Mouse (Mus musculus) limb, embryonic 12.5 days (tissue): Measurements from ENCODE around the gene Csdc2. TPM values are rescaled to one million over a fixed set of nuclear protein-coding genes. Genes with fewer than 3 reads are reported as not detected.

ENCODE experiments used
- polyA plus RNA-seq: library from polyadenylated mRNA; unstranded; fragments of >200 nt; fragmentation: Nextera tagmentation; extraction: Ambion mirVana; gene quantifications from 2 replicates; pipeline ENCODE4 v1.2.1, GENCODE M21; 2016

The Csdc2 gene
- polyA plus RNA-seq, 1 experiment from 2014 or later, result 7.9 TPM

Other genes with a start within 250 kb of the Csdc2 start
- gene Chadl, start 239.5 kb upstream of the Csdc2 start, polyA plus RNA-seq, result 10.4 and 11.1 TPM in 2 replicates
- 42.0 and 46.4 TPM in 2 replicates for gene Zc3h7b, start 191.7 kb upstream of the Csdc2 start, polyA plus RNA-seq
- 121 and 125 TPM in 2 replicates for gene Rangap1, start 191.2 kb upstream of the Csdc2 start, polyA plus RNA-seq
- 26.1 and 27.2 TPM in 2 replicates for gene Tef, start 134.3 kb upstream of the Csdc2 start, polyA plus RNA-seq
- 22.6 and 25.0 TPM in 2 replicates for gene Tob2, start 78.0 kb upstream of the Csdc2 start, polyA plus RNA-seq
- 147 and 168 TPM in 2 replicates for gene Phf5a, start 64.8 kb upstream of the Csdc2 start, polyA plus RNA-seq
- 139 and 143 TPM in 2 replicates for gene Aco2, start 64.5 kb upstream of the Csdc2 start, polyA plus RNA-seq
- gene Polr3h, start 10.5 kb upstream of the Csdc2 start, polyA plus RNA-seq, result 60.1 and 62.4 TPM in 2 replicates
- 16.7 and 17.1 TPM in 2 replicates for gene Pmm1, start 24.2 kb downstream of the Csdc2 start, polyA plus RNA-seq
- gene 1700029P11Rik, start 43.8 kb downstream of the Csdc2 start, polyA plus RNA-seq, result not detected in 2 replicates
- 91.2 and 91.6 TPM in 2 replicates for gene Xrcc6, start 51.1 kb downstream of the Csdc2 start, polyA plus RNA-seq
- gene Desi1, start 97.1 kb downstream of the Csdc2 start, polyA plus RNA-seq, result 30.4 TPM in 2 replicates
- gene Snu13, start 110.8 kb downstream of the Csdc2 start, polyA plus RNA-seq, result 263 and 272 TPM in 2 replicates
- gene 4930407I10Rik, start 122.4 kb downstream of the Csdc2 start, polyA plus RNA-seq, result not detected in 2 replicates
- 0.10 TPM in 1 of 2 replicates, not detected in the other for gene Mei1, start 133.2 kb downstream of the Csdc2 start, polyA plus RNA-seq
- 23.4 and 26.6 TPM in 2 replicates for gene Ccdc134, start 191.2 kb downstream of the Csdc2 start, polyA plus RNA-seq
- 186 and 188 TPM in 2 replicates for gene Srebf2, start 210.4 kb downstream of the Csdc2 start, polyA plus RNA-seq